Mouse (Mus musculus): ENCODE data around the gene Asxl2.
A peak's percentile ranks its signal among the peaks of the same experiment; 100 is the strongest.
"Not testable (repeated sequence)": the region's sequence is repeated elsewhere in the genome, so short reads cannot be mapped to it uniquely, and the experiment has no call there.

Asxl2 gene

DNA sequence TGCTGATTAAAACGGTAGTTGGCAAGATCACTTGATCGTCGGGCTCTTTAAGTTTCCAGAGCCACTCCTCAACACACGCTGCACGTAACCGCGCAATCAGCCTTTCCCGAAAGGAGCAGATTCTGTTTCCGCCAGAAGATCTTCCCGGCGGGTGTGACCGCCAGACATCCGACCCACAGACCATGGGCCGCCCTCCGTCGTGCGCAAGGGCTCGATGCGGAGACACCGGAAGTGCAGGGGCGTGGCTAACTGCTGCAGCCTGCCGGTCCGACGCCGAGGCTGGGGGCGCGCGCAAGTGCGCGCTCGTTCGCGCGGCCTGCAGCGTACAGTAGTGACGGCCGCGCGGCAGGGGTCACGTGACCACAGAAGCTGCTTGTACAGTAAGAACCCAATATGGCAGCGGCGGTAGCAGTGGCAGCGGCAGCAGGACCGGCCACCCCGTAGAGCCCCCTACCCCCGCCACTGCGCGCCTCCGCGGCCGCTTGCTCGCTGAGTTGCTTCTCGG lies at the start of gene Asxl2:
Gene Asxl2 (plus strand): TSS at position 328 of the 505 bp plus-strand sequence.
- peak; percentile 99 for DNase-seq

GRCm38 (mm10) chr12:3377190-3377589 lies 49.5 kb upstream of the Asxl2 start:
- peak; percentile 34 for DNase-seq

DNA sequence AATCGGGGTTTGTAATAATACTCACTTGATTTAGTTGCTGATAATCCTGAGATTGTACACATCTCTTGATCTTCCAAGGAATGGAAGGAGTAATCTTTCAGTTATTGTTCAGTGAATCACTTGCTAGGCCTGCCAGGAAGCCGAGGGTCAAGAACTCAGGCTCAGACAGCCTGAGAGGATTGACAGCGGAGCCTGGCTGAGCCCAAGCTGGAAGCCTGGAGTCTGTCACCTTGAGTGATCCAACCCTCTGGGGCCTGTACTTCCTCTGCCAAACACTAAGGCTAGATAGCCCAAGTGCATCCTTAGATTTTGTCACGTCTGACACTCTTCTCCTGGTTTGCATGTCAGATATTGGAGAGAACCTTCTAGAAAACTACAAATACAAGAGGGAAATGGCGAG lies 48.9 kb upstream of the Asxl2 start:
- DNase-seq = no peak

- no peak for DNase-seq
These were observed 41.8 kb upstream of the Asxl2 start for GRCm38 (mm10) chr12:3384860-3385259.

DNA sequence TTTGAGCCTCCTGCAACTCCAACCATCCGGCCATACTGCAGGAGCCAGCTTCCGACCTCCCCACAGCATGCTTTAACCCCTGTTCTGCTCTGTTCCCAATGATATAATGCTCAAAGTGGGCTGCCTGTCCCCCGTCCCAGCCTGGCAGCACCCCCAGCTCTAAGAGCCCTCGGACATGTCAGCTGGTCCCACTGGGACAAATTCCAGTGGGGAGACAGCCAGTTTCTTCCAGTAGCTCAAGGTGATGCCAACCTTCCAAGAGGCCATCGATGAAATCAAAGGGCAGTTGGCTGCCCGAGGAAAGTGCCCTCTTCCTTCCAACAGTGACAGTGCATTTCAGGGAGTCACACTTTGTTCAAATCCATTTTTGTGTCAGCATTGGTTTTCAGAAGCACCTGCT lies 41.4 kb upstream of the Asxl2 start:
- DNase-seq = no peak

DNA sequence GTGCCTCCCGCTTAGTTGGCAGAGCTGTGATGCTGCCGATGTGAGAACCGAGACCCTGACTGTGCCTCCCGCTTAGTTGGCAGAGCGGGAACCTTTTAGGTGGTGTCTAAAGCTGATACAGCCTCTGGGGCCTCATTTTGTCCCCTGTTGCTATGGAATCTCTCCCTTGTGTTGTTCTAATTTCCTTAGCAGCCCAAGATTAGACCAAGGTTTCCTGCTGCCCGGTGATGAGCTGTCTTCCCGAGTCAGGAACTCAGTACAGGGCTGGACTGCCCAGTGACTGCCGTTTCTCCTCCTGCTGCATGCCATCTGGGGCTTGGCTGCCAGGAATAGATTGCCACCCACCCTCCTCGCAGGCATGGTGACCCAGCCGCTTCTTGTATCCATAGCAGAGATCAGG lies 40.7 kb upstream of the Asxl2 start:
- DNase-seq = no peak

DNA sequence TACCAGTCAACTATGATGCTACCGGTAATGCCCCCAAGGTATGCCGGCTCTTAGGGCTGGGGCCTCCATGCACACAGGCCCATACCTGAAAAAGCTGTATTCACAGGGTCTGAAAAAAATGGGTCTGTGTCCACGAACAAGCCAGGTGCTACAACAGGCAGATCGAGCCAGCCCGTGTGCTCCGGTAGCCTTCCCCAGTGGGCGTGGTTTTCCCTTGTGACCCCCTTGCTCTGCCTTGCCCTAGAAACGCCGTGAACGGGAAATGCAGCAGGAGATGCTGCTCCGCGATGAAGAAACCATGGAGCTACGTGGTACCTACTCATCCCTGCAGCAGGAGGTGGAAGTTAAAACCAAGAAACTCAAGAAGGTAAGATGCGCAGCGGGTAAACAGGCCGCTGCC lies 38.8 kb upstream of the Asxl2 start:
- DNase-seq = no peak

DNA sequence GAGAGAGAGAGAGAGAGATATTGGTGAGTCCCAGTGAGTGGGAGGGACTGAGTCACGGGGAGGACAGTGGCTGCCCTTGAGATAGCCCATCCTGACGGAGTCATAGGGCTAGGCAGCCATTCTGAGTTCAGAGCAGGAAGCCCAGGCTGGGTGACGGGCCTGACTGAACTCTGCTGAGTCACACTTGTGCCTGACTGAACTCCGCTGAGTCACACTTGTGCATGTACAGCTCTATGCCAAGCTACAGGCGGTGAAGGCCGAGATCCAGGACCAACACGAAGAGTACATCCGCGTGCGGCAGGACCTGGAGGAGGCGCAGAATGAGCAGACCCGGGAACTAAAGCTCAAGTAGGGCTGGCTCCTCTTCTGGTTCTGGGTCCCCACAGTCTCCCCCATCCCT lies 37.3 kb upstream of the Asxl2 start:
- no peak for DNase-seq

- no peak for DNase-seq
These were observed 36.6 kb upstream of the Asxl2 start for GRCm38 (mm10) chr12:3390071-3390470.

DNA sequence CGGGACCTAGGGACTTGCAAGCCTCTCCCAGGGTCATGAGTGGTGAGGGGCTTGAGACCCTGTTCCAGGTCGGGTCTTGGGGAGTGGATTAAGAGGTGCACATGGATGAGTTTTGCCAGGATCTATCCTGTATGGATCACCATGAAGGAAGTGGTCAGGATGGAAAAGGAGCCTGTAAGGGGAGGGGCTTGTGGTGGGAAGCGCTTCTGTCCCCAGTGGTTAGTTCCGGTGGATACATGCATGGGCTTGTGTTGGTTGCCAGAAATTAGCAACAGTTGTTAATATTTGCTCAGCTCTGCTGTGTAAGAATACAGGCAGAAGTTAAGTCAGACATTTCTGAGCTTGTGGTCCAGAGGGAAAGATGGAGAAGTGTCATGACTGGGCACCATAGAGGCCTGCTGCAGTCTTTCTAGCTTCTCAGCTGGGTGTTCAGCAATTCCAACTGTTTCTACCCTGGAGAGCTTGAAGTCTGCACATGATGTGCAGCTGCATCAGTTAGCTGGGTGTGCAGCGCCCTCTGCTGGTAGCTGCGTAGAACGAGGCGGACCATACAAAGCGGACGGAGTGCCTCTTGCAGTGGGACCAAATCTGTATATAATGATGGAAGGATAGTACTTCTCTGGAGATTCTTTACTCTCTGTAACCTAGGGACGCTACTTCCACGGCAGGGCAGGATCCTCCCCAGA lies 35.9 kb upstream of the Asxl2 start:
- peak; percentile 77 for DNase-seq

DNA sequence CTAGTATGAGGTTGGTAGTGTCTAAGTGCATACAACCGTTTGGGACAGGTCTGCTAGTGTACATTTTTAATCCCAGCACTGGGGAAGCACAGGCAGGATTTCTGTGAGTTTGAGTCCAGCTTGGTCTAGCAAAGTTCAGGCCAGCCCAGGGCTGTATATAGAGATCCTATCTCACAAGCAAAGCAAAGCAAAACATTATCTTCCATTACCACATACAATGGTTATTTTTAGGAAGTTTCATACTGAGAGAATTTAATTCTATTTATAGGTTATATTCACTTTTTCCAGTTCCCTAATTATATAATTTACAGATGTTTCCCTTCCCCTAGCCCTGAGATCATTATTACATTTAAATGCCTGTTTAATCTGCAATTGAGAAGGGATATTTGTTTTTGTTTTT lies 35.4 kb upstream of the Asxl2 start:
- DNase-seq = no peak

DNA sequence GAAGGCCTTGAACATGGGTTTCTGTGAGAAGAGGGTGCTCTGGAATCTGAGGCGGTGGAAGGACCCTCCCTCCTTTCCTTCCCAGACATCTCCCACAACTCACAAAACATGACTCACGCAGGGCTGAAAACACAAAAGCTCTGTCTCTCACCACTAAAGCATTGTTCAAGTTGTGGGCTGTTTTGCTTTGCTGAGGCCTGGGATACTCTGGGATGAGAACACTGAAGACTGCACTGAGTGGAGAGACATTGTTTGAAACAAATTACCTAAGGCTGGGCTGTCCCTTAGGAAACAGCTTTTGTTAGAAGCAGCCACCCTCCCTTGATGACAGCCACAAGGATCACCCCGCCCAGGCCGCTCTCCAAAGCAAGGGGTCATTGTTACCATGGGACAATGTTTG lies 33.5 kb upstream of the Asxl2 start:
- DNase-seq = no peak

DNA sequence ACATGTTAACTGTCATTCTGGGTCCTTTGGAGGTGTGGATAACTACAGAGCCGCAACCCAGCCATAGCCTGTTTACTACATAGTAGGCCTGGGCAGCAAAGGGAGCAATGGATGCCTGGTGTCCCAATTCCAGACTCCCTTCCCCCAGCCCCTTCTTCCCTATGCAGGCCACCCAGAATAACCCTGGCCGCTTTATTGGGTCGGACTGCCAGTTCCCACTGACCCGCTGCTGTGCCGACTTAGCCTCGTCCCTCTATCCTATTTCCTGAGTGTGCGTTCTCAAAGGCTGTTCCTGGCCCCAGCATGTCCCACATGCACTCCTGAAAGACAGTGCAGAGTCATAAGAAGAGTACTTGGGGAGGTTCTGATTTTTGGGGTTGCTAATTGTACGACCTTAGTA lies 29.7 kb upstream of the Asxl2 start:
- DNase-seq = no peak

DNA sequence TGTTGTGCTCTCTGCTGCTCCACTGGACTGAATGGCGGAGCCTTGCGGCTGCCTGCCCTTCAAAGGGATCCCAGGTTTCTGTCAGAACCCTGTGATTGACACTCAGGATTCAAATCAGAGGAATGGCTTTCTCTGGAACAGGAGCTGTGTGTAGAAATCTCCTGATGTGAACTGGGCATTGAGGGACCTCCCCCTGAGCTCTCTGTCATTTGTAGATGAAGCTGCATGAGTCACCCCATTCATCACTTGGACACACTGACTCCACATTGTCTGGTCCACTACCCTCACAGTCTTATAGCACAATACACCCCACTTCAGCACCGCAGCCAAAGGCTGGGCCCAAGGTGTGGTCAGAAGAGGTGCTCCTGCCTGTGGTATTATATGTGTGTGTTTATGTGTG lies 21.0 kb upstream of the Asxl2 start:
- DNase-seq = not testable (repeated sequence)

DNA sequence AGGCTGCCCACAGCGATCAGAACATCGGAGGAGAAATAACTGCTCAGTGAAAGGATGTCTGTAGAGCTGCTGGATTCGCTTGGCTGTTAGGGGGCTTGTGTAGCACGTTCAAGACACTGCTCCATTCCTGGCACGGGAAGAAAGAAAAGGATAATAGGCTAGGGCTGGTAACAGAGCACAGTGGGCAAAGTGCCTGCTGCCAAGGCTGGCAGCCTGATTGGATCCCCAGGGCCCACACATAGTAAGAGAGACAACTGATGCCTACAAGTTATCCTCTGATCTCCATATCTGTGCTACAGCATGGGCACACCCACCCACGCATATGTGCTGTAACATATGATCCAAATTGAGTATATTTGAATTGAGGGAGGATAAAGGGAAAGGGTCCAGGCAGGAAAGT lies 20.1 kb upstream of the Asxl2 start:
- DNase-seq = no peak

DNA sequence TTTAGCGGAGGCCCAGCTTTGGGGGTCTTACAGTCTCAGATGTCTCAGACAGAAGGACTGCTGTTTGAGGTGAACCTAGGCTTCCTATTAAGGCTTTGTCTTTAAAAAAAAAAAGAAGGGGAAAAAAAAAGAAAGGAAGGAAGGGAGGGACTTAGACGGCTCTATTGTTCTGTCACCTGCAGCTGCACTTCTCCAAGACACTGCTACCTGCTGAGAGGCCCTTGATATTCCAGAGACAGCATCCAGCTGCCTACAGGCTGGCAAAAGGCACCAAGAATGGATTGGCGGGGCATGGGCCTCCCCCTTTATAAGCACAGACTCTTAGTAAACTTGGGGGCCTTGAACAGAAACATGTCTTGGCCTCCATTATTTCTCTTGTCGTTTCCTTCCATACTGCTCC lies 11.7 kb upstream of the Asxl2 start:
- no peak for DNase-seq

GRCm38 (mm10) chr12:3418761-3419160 lies 7.9 kb upstream of the Asxl2 start:
- no peak for DNase-seq

DNA sequence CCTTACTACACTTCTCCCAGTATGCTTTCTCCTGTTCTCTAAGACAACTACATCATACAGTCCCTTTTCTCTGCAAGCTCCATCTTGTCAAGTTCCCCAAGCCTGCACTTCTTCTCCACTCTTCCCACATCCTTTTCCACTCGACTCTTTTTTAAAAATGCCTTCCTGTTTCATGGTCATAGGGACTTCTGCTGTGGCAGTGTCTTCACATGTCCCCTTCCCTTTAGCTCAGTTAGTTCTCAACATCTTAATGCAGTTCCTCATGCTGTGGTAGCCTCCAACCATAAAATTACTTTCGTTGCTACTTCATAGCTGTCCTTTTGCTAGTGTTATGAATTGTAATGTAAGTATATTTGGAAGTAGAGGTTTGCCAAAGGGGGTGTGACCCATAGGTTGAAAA lies 6.1 kb upstream of the Asxl2 start:
- DNase-seq = no peak

GRCm38 (mm10) chr12:3422786-3423185 lies 3.9 kb upstream of the Asxl2 start:
- DNase-seq = no peak

GRCm38 (mm10) chr12:3424179-3424578 lies 2.5 kb upstream of the Asxl2 start:
- no peak for DNase-seq

DNA sequence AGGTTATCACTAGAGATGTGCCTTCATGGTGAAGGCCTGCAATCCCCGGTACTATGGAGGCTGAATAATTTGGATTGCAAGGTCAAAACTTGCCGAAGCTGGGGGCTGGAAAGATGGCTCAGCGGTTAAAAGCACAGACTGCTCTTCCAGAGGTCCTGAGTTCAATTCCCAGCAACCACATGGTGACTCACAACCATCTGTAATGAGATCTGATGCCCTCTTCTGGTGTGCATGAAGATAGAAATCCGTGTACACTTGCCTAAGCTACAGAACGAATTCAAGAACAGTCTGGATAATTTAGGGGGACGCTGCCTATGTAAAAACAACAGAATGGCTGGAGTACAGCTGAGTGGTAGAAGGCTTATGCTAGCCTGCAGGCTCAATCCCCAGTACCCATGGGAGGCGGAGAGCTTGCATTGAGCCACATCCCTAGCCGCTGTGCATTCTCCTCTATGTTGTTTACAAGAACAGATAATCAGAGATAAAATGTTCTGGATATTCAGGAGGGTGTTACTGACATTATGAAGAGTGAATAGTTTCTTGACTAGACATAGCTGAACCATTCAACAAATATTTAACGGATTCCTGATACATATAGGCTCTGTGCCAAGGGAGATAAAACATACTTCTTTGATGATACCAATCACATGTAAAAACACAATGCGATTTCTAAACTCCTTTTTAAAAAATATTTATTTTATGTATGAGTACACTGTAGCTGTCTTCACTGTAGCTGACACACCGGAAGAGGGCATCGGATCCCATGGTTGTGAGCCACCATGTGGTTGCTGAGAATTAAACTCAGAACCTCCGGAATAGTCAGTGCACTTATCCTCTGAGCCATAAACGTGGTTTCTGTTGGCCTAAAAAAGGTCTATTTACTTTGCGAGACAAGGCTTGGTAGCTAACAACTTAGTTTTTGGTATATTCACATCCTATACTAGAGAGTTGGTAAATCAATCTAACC lies 999 bp upstream of the Asxl2 start:
- DNase-seq = peak; percentile 52

GRCm38 (mm10) chr12:3427067-3427889 lies 621 bp downstream of the Asxl2 start:
- DNase-seq = peak; percentile 84
